Mouse (Mus musculus): ENCODE measurements around the gene Rbfox1.

Rbfox1 gene

GRCm38 (mm10) chr16:6348581-6349241 is 463.6 kb downstream of the Rbfox1 start:
- DNase-seq (ENCODE audit: low read depth, low spot score), result no peak

- DNase-seq (ENCODE audit: low read depth, low spot score), result no peak
Observed at GRCm38 (mm10) chr16:6349381-6349780, 464.2 kb downstream of the Rbfox1 start.

DNA sequence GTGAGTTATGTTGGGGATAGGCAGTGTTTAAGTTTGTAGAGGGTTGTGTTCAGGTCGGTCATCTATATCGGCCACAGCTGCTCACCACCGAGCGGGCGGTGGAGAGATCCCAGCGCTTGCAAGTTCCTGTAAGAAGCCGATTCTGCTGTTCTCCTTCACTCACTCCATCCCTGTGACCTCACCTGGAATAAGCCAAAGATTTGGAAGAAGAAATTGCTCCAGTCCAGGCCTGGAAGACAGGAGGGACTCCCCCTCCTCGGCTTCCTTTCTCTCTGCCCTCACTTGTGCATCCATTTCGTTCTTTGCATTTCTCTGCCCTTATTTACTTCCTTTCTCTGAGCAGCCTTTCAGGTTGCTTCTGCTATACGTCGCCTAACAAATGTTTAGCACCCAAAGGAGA is 465.1 kb downstream of the Rbfox1 start:
- DNase-seq (ENCODE audit: low read depth, low spot score), result no peak

GRCm38 (mm10) chr16:6353191-6353590 is 468.0 kb downstream of the Rbfox1 start:
- DNase-seq (ENCODE audit: low read depth, low spot score), result no peak

DNA sequence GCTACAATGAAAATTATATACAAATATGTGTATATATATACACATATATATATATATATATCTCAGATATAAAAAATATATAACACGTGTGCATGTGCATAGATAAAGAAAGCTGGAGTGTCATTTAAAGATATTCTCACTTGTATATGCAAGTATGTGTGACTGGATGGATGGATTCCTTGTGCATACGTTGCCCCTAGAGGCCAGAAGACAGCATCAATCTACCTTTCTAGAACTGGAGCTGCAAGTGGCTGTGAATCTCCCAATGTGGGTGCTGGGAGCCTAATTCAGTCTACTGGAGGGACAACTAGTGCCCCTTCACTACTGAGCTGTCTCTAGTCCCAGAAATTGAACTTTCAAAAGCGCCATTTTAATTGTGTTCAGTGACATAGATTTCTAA is 471.8 kb downstream of the Rbfox1 start:
- DNase-seq (ENCODE audit: low read depth, low spot score), result no peak

GRCm38 (mm10) chr16:6365793-6366192 is 480.6 kb downstream of the Rbfox1 start:
- DNase-seq (ENCODE audit: low read depth, low spot score), result no peak

- no peak for DNase-seq (ENCODE audit: low read depth, low spot score)
Observed at GRCm38 (mm10) chr16:6366649-6367048, 481.5 kb downstream of the Rbfox1 start.

GRCm38 (mm10) chr16:6380924-6381323 is 495.8 kb downstream of the Rbfox1 start:
- DNase-seq (ENCODE audit: low read depth, low spot score), result no peak

DNA sequence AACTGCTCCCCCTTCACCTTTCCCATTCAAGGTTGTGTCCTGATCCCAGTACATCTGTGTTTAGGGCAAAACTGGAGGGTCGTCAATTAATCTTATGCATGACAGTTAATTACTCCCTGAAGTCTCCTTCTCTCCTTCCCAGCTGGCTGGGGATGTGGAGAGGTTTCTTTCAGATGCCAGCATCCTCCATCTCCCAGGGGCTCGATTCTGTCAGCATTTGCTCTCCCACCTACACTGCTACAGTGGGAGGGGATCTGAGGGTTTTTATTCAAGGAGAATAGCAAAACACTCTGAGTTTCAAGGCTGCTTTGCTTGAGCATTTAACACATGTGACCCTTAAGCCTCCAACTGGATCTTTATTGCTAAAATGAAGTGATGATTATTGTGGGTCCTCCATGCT is 496.4 kb downstream of the Rbfox1 start:
- no peak for DNase-seq (ENCODE audit: low read depth, low spot score)

DNA sequence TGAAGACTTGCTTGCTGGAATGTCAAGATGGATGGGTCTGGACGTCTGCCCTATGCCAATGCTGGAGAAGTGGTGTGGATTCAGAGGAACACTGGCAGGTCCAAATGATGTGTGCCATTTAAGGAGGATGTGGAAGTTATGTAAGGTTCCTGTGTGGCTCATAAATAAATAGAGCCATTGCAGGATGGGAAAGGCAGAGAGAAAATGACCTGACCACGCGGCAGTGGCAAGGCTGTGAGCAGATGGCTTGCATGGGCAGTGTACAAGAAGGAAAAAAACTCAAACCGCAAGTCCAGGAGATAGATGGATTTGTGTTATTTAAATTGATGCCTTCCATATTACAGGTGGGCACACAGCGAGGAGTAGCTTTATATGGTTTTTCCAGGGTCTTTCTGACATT is 497.6 kb downstream of the Rbfox1 start:
- no peak for DNase-seq (ENCODE audit: low read depth, low spot score)

DNA sequence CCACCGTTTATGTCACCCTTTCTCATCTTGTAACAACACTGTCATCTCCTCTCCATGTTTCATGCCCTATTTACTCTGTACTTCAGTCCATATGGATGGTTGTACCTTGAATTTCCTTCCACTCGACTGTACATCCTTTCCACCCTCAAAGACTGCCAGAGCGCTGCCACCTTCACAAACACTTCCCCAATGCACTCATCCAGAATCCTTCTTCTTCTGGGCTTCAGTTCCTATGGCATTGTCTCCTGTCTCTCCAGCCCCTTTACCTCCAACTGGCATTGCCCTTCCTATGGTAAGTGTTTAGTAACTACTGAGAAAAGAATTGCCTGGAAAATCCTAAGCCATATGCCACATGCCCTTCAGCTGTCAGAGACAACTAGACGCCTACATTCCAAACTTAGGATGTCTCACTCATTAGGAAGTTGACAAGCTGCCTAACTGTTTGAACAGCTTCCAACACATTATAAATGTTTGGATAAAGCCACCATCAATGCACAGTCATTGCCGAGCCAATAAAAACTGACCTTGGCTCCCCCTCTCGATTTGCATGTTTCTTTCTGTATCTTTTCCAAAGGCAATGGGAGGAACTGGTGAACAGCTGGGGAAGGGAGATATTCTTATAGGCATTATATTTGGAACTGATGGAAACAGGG is 505.2 kb downstream of the Rbfox1 start:
- DNase-seq (ENCODE audit: low read depth, low spot score), result no peak

- no peak for DNase-seq (ENCODE audit: low read depth, low spot score)
Observed at GRCm38 (mm10) chr16:6396676-6397409, 511.7 kb downstream of the Rbfox1 start.

- DNase-seq (ENCODE audit: low read depth, low spot score), result no peak
Observed at GRCm38 (mm10) chr16:6397635-6398034, 512.5 kb downstream of the Rbfox1 start.

DNA sequence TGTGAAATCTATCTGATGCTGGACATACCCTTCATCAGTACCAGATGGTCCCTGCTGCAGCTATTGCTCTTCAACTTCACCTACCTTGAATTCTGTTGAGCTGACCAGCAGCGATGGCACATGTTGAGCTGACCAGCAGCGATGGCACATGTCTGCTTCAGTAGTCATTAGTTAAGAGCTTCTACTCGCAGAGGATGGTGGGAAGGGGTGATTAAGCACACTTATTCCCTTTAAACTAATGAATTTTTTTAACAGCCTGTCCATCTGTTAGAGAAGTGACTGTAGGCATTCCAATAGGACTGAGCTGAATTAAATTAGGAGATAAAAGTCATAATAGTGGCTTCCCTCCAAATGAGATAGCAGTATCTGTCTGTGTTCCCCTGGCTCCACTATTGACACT is 517.7 kb downstream of the Rbfox1 start:
- no peak for DNase-seq (ENCODE audit: low read depth, low spot score)

- DNase-seq (ENCODE audit: low read depth, low spot score), result no peak
Observed at GRCm38 (mm10) chr16:6414846-6415245, 529.7 kb downstream of the Rbfox1 start.

DNA sequence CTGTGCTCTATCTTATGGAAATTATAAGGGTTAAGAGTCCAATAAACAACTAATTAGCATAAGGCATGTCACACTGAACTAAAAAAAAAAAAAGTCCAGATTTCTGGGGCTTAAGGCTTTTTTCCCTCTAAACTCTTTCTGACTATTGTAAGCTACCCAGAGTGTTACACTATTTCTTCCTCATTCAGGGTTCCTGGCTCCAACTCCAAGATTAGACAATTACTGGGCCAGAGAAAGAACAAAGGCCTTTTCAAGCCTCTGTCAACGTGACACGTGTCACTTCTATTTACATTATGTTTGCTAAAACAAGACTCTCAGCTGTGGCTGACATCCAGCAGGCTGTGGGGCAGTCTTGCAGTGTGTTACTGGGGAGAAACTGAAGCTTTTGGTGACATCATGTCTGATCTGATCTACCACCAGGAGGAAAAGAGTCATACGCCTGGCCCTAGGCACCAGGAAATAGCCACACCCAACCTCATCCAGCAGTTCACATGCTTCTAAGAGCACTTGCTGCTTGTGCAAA is 536.5 kb downstream of the Rbfox1 start:
- DNase-seq (ENCODE audit: low read depth, low spot score), result no peak

DNA sequence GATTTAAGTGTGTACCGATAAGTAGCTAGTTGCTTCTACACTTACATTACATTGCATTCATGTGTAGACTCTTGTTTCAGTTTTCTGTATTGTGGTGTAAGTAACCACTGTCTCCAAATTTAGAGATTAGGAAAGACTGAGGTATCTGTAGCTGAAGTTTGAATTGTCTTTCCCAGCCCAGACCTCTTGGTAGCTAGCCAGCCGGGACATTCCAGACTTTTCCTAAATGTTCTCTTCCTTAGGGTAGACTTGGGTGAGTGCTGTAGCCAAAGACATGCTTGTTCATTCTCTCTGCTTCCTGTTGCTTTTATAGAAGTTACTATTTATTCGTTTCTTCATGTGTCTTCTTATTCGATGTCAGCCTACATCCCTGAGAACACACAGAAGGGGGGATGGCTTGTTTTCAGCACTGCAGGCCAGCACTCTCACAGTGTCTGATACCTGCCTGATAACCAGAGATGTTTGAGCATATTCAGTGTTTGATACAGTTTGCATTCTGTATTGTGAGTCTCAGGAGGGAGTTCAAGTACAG is 538.8 kb downstream of the Rbfox1 start:
- DNase-seq (ENCODE audit: low read depth, low spot score), result no peak

GRCm38 (mm10) chr16:6424738-6425137 is 539.6 kb downstream of the Rbfox1 start:
- no peak for DNase-seq (ENCODE audit: low read depth, low spot score)

DNA sequence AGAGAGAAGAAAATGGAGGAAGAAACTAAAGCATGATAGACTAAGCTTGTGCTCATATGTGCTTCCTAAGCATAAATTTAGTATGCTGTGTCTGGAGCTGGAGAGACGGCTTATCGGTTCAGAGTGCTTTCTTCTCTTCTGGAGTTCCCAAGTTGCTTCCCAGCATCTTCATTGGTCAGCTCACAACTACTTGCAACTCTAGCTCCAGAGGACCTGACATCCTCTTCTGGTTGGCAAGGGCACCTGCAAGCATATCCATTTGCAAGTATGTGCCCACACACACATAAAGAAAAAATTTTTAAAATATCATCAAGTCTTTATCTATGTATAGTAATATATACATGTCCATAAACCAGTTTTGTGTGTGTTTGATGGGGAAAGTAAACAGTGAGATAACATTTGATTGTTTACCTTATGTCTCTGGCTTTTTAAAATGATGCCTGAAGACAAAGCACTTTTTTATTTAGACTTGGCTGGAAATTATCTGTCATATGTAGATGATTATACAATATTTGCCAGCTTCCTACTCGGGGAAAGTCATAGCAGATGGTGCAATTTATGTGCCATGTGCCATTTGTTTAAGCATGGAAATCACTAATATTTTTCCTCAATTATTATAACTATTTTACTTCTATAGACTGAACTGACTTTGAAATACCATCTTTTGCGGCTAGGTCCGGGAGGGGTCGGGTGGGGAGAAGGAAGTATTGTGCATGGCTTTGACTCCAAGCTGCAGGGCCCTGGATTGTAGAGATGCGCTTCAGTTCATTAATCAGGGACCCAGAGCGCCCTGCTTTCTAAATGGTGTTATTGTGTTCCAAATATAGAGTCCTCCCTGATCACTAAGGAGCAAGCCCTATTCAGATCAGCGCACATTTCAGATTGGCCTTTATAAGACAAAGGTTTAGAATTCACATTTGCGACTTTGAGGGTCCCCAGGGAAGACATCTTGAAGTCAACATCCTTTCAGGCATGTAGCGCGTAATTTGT is 542.4 kb downstream of the Rbfox1 start:
- no peak for DNase-seq (ENCODE audit: low read depth, low spot score)

DNA sequence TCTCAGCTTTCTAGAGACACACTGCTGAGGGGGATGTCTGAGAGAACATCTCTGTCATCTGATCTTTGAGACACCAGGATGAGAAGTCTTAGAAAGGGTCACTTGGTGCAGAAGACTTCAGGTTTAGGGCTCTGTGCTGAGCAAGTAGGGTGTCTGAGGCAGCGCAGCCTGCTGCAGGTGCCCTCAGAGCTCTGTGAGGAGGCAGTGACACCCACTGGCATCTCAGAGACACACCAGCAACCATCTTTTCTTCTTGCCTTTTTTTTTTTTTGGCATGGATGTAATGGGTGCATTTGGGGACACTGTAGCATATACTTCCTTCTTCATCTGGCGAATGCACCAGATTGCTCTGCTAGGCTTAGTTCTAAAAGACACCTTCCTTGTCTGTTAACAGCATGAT is 545.8 kb downstream of the Rbfox1 start:
- no peak for DNase-seq (ENCODE audit: low read depth, low spot score)

DNA sequence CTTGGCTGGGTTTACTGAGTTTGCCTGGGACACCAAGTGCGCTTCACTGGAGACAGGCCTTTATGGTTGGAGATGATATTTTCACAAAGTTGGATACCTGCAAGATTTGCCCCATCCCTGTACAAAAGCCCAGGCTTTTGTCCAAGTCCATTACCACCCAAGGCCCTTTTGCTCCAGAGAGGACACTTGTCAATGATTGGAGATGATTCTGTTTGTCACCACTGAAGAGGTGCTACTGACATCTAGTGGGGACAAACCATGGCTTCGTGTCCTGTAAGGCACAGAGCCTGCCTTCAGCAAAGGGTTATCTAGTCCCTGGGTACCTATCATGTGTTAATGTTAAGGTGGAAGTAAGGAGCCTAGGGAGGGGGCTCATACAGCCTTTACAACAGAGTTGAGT is 551.3 kb downstream of the Rbfox1 start:
- no peak for DNase-seq (ENCODE audit: low read depth, low spot score)

Measured in CD4-positive helper T cell, adult 2 months (primary cell).